Mouse (Mus musculus) induced T-regulatory cell, adult 2 months (primary cell): Measurements from ENCODE around the gene Evx2.

ENCODE experiments used
- DNase-seq: peaks from one replicate; pipeline ENCODE4 v3.0.0-alpha.2; 2012; ENCODE audit warnings: low read depth

Gene Evx2

DNA sequence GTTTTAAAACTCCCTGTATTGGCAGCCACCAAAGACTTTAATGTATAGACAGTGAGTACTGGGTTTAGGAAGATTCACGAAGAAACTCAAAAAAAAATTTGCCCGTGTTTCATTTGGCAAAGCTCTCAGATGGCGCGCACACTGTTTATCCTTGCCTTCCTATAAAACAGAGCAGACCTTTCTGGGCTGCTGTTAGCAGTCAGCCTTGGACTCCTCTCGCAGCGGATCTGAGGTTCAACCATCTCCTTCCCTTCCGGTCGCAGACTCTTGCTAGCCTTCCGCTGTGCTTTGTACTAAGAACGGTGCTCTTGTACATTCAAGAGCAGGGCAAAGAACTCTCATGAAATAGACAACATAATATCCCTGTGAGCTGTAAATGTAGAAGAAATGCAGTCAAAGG, 39.0 kb downstream of the Evx2 start:
- DNase-seq, result no peak

DNA sequence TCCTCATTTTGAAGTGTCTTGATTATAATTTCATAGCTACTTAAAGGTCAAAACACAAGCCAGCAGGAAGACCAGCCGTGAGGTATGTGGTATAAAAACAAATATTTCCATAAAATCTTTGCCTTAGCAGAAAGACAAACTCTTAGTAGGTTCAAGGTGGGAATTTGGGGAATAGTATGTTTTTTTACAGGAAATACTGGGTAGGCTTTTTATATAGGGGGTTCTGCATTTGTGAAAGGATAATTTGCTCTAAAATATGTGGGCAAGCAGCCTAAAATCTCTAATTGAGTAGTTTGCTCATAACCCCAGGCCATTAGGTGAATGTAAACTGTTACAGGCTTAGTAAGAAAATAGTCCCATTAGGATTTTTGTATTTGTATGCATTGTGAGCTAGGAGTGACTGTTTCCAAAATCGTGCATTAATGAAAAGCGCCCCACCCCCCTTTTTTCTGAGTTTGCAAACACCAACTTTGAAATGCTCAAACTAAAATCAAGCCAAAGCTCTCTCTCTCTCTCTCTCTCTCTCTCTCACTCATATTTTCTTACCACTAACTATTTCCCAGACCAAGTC, 39.6 kb downstream of the Evx2 start:
- no peak for DNase-seq

DNA sequence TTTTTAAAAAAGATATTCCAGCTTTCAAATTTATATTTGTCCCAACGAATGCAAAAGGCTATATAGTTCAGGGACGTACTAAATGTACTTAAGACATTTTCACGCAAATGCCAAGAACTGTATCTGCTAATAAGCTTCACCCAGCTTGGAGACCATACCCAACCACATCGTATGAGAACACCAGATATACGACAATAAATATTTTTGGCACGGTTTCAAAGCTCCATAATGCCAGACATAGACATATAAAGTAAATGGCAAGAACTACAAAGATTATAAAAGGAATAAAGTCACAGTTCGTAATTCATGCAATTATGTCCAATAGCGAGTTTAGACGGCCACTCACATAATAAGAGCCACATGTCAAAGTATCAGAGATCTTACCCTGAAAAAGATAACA, 41.7 kb downstream of the Evx2 start:
- no peak for DNase-seq

DNA sequence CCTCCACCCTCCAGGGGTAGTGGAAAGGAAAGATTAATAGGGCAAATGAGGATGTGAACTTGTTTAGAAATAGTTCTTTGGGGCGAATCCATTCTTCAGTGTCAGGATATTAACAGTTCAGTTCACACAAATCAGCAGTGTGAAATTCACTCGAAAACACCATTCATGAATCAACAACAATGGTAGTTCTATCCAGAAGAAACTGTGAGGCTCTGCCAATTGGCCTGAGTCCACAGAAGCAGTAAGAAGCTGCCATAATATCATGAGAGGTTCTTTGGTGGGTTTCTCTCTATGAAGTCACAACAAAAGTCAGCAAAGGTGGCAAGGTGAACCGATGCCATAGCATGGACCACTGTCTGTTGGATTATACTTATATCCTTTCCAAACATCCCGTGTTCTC, 48.0 kb downstream of the Evx2 start:
- no peak for DNase-seq

DNA sequence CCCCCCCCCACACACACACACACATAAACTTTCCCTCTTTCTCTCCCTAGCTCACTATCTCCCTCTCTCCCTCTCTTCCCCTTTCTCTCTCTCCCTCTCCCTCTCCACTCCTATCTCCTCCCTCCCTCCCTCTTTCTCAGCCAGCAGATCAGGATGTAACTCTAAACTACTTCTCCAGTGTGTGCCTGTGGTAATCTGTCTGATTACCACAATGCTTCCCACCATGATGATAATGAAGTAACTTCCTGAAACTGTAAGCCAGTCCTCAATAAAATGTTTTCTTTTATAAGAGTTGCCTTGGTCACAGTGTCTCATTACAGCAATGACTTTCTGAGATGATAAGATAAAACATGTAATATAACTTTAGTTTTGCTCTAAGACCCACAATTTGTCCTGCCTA, 50.0 kb downstream of the Evx2 start:
- no peak for DNase-seq

DNA sequence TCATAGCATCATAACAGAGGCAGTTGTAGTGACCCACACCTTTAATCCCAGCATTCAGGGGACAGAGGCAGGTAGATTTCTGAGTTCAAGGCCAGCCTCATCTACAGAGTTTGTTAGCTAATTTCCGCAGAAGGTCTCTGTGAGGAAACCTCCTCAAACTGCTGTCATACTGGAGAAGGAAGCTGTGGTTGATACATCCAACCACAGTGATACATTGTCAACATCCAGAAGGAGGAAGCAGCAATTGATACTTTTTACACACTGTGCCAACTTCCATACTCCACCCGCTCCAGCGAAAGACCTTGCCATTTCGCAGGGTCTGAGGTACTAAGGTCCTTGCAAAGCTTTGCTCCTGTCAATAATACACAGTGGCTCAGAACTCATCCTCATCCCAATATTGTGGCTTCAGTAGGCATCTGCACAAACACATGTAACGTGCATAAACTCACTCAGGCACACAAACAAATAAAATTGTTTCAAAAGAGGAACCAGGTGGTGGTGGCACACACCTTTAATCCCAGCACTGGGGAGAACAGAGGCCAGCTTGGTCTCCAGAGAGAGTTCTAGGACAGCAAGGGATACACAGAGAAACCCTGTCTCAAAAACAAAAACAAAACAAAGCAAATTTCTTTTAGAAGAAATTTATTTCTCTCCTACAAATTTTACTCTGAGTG, 53.1 kb downstream of the Evx2 start:
- no peak for DNase-seq

DNA sequence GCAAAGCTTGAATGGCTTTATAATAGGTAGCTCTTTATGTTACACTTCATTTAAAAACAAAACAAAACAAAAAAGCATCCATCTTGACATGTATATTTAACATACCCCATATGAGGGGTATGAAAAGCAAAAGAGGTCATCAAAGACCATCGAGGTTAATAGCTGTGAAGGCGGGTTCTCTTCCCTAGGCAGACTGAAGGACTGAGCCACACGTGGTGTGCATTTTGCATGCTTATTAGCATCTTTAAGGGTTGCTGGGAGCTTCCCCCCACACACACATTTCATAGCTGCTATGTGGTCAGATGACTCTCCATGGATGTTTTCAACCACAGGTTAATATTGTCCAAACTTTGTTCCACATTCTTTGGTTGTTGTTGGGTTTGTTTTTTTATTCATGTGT, 55.3 kb downstream of the Evx2 start:
- DNase-seq, result no peak
